Mouse (Mus musculus) kidney, adult 11 months (tissue): Measurements from ENCODE around the gene Ms4a1.
"Not testable (repeated sequence)": the region's sequence is repeated elsewhere in the genome, so short reads cannot be mapped to it uniquely, and the experiment has no call there.

Source experiments
- DNase-seq: peaks from one replicate; pipeline ENCODE4 v3.0.0; 2022

Gene Ms4a1

GRCm38 (mm10) chr19:11266052-11266845, at the start of gene Ms4a1:
Gene Ms4a1, minus strand, starts transcription at chr19:11266241.
- no peak for DNase-seq

- no peak for DNase-seq
These were observed 48.3 kb upstream of the Ms4a1 start, which contains the start of gene Ms4a14 for GRCm38 (mm10) chr19:11314354-11314753. Gene Ms4a14, minus strand, starts transcription at chr19:11314454.

GRCm38 (mm10) chr19:11308888-11309287, 42.8 kb upstream of the Ms4a1 start:
- no peak for DNase-seq

- not testable (repeated sequence) for DNase-seq
These were observed 33.5 kb upstream of the Ms4a1 start for GRCm38 (mm10) chr19:11299529-11299928.

GRCm38 (mm10) chr19:11298939-11299338, 32.9 kb upstream of the Ms4a1 start:
- DNase-seq = no peak

- DNase-seq = not testable (repeated sequence)
These were observed 27.6 kb upstream of the Ms4a1 start for GRCm38 (mm10) chr19:11293616-11294015.

- no peak for DNase-seq
These were observed 26.9 kb upstream of the Ms4a1 start for GRCm38 (mm10) chr19:11292990-11293389.

- DNase-seq = no peak
These were observed 17.7 kb upstream of the Ms4a1 start, which contains the start of gene Ms4a5 for GRCm38 (mm10) chr19:11283773-11284172. Gene Ms4a5, minus strand, starts transcription at chr19:11283873.

- DNase-seq = no peak
These were observed 14.2 kb upstream of the Ms4a1 start for GRCm38 (mm10) chr19:11280223-11280622.

- no peak for DNase-seq
These were observed 10.4 kb upstream of the Ms4a1 start for GRCm38 (mm10) chr19:11276431-11276830.

- DNase-seq = no peak
These were observed 915 bp upstream of the Ms4a1 start for GRCm38 (mm10) chr19:11266956-11267355.

- DNase-seq = no peak
These were observed 1.3 kb downstream of the Ms4a1 start for GRCm38 (mm10) chr19:11264602-11265185.

GRCm38 (mm10) chr19:11263549-11263948, 2.5 kb downstream of the Ms4a1 start:
- no peak for DNase-seq

GRCm38 (mm10) chr19:11262932-11263331, 3.1 kb downstream of the Ms4a1 start:
- not testable (repeated sequence) for DNase-seq

GRCm38 (mm10) chr19:11261522-11261921, 4.5 kb downstream of the Ms4a1 start:
- DNase-seq = no peak

GRCm38 (mm10) chr19:11244230-11244629, 21.8 kb downstream of the Ms4a1 start:
- DNase-seq = no peak

- DNase-seq = no peak
These were observed 23.5 kb downstream of the Ms4a1 start for GRCm38 (mm10) chr19:11242560-11242959.

- no peak for DNase-seq
These were observed 30.2 kb downstream of the Ms4a1 start for GRCm38 (mm10) chr19:11235820-11236219.

- no peak for DNase-seq
These were observed 30.9 kb downstream of the Ms4a1 start for GRCm38 (mm10) chr19:11234921-11235735.

- no peak for DNase-seq
These were observed 31.8 kb downstream of the Ms4a1 start for GRCm38 (mm10) chr19:11234244-11234643.

GRCm38 (mm10) chr19:11232348-11232747, 33.7 kb downstream of the Ms4a1 start, which contains the start of gene Ms4a12:
Gene Ms4a12, minus strand, starts transcription at chr19:11232448.
- no peak for DNase-seq
